Mouse (Mus musculus) macrophage (primary cell): ENCODE results near the gene Calr3. TPM values are rescaled to one million over a fixed set of nuclear protein-coding genes. Genes with fewer than 3 reads are reported as not detected.

Source experiments
- H3K27ac ChIP-seq: fragments of 350-480 bp; formaldehyde crosslinking; 2 replicates; pipeline ENCODE4 v1.9.0; 2021
- H3K36me3 ChIP-seq: fragments of 350-480 bp; formaldehyde crosslinking; 2 replicates; pipeline ENCODE4 v1.9.0; 2021; ENCODE audit errors: inconsistent target
- H3K4me3 ChIP-seq: fragments of 350-480 bp; formaldehyde crosslinking; 2 replicates; pipeline ENCODE4 v1.9.0; 2021; ENCODE audit errors: inconsistent target
- H3K79me2 ChIP-seq: fragments of 350-480 bp; formaldehyde crosslinking; 2 replicates; pipeline ENCODE4 v1.9.0; 2021; ENCODE audit errors: inconsistent target
- WGBS: methylation state at CpG from one replicate; pipeline ENCODE4 v1.1.7; 2026; ENCODE audit warnings: inconsistent platforms; ENCODE audit not compliant: missing documents; 5-methylcytosine and 5-hydroxymethylcytosine counted together
- polyA plus RNA-seq: library from polyadenylated mRNA; stranded (reverse); fragments of 250-400 nt; gene quantifications from 3 replicates; pipeline ENCODE4 v1.2.4, GENCODE M21; 2018; ENCODE audit warnings: inconsistent platforms

Gene Calr3
- polyA plus RNA-seq, 1 experiment from 2014 or later: 0.60 TPM

DNA sequence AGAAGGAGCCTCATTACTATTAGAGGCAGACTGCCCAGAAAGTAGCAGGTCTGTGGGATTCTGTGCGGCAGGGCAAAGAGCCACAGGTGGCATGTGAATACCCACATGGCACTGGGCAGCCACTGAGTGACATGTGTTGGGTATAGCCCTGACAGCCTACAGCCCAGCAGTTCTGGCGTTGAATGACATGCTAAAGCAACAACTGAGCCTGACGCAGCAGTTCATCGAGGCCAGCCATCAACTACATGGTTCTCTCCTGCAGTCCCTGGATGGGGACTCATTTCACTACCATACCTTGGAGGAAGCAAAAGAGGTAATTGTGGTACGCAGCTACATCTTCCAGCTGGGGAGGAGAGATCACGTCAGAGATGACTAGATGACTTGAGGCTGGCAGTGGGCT, 14.8 kb upstream of the Calr3 start:
- Histone ChIP-seq H3K79me2 (no peaks in the 10 kb centered on the region), H3K4me3 (no peak overlapping the region), H3K27ac (no peak overlapping the region), H3K36me3 (peaks cover 55% of the 10 kb centered on the region)
- 98% methylated on average over 6 of the region's 6 CpGs for WGBS

DNA sequence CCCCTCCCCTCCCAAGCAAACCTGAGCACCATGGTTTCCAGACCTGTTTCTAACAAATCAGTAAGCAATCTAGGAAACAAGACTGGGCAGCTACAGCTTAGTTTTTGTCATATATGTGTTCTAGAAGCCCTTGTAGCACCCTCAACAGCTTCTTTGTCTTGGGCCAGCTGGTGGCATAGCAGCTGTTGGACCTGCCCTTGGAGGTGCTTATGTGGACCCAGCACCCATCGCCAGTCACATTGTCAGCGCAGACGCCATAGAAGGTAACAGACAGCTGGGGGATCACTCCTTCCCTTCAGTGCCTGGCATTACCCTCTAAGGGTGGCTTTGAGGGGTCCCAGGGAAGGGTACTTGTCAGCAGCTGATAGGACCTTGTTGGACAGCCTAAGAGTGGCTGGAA, 14.1 kb upstream of the Calr3 start:
- H3K27ac ChIP-seq: no peak overlapping the region
- WGBS: 94% methylated on average over 3 of the region's 3 CpGs
- H3K36me3 ChIP-seq: peaks cover 53% of the 10 kb centered on the region
- H3K4me3 ChIP-seq: no peak overlapping the region
- no peaks in the 10 kb centered on the region for H3K79me2 ChIP-seq

- Histone ChIP-seq H3K4me3 (no peak overlapping the region), H3K36me3 (peaks cover 42% of the 10 kb centered on the region), H3K27ac (no peak overlapping the region), H3K79me2 (no peaks in the 10 kb centered on the region)
- WGBS: 98% methylated on average over 4 of the region's 4 CpGs
Measured at GRCm38 (mm10) chr8:72455317-72455716, 11.6 kb upstream of the Calr3 start.

DNA sequence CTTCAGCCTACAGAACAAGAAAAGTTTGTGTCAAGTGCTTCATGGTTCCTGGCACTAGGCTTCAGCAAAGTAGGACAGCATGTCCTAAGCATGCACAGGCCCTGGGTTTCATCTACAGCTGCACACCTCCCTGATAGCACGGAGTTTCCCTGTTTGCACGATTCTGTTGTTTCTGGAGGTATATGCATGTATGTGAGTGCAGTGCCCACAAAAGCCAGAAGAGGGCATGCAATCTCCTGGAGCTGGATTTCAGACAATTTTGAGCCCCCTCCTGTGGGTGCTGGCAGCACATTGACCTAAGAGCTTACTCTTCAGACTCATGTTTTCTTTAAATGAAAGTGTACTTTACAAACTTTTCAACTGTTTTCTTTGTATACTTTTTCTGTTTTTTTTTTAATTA, 10.2 kb upstream of the Calr3 start:
- no peaks in the 10 kb centered on the region for H3K79me2 ChIP-seq
- H3K27ac ChIP-seq: no peak overlapping the region
- 100% methylated on average over 2 of the region's 2 CpGs for WGBS
- H3K4me3 ChIP-seq: no peak overlapping the region
- peaks cover 40% of the 10 kb centered on the region for H3K36me3 ChIP-seq

DNA sequence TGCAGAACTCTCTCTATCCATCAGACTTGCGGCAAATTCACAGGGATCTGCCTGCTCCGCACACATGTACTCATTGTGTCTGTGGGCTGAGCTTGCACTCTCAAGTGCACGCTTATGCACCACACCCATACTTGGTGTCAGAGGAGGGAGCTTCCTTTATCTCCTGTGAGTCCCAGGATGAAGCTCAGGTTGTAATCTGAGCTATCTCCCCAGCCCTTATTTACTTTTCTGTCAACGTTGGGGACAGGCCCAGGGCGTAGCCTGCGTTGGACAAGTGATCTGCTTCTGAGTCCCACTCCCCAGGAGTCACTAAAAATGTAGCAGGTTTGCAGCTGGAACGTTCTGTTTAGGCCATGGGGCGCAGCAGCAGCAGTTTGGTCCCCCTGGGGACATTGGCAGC, 7.8 kb upstream of the Calr3 start:
- peaks cover 49% of the 10 kb centered on the region for H3K36me3 ChIP-seq

GRCm38 (mm10) chr8:72445071-72445470, 1.4 kb upstream of the Calr3 start:
- no peak overlapping the region for H3K27ac ChIP-seq
- no peaks in the 10 kb centered on the region for H3K79me2 ChIP-seq
- H3K36me3 ChIP-seq: peaks cover 15% of the 10 kb centered on the region; the same call in 1 of the 2 replicates
- no peak overlapping the region for H3K4me3 ChIP-seq
- WGBS: 83% methylated on average over 6 of the region's 6 CpGs

More for the DNA sequence above, 7.8 kb upstream of the Calr3 start:
- 93% methylated on average over 8 of the region's 8 CpGs for WGBS
- no peak overlapping the region for H3K4me3 ChIP-seq
- no peaks in the 10 kb centered on the region for H3K79me2 ChIP-seq
- no peak overlapping the region for H3K27ac ChIP-seq

DNA sequence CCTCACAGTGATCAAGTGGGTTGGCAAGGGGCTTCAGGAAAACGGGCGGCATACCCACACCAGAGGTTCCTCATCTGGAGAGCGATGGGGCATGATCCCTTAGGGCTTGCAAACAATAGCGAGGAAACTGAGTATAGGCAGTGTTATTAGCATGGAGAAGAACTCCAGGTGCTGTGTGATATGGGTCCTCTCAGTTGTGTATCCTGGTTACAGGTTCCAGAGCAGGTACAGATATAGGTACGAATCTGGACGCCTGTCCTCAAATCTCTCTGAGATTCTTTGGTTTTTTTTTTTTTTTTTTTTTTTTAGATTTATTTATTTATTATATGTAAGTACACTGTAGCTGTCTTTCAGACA, 302 bp upstream of the Calr3 start:
- Histone ChIP-seq H3K79me2 (no peaks in the 10 kb centered on the region), H3K27ac (peak overlapping the region; percentile 32), H3K4me3 (peak overlapping the region; percentile 40), H3K36me3 (peaks cover 9% of the 10 kb centered on the region; the same call in 1 of the 2 replicates)
- WGBS: 37% methylated on average over 6 of the region's 6 CpGs

DNA sequence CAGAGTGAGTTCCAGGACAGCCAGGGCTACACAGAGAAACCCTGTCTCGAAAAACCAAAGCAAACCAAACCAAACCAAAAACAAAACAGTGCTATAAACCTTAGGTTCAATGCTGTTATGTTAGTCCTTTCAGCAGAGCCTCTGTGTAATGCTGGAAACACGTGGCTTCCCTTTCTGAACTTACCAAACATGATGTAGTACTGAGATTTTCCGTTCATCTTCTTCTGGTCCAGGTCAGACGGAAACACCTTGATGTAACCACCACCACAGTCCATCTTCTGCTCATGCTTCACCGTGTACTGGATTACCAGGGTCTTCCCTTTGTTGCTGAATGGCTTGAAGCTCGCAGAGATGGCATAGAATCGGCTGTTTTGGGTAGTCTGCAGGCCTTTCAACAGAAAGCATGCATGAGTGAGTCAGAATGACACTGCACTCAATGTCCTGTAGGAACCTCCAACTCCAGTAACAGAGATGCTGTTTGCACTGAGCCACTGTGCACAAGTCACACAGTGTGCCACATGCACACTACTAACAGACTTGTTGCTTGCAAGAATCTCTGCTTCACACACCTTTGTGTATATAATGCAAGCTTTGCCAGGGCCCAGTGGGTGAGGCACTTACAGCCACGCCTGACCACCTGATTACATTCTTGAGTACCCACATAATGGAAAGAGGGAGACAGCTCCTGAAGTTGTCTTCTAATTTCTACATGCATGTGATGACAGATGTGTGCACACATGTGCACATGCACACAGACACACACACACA, 5.2 kb downstream of the Calr3 start:
- Histone ChIP-seq H3K4me3 (no peak overlapping the region), H3K27ac (no peak overlapping the region), H3K79me2 (no peaks in the 10 kb centered on the region), H3K36me3 (no peaks in the 10 kb centered on the region)
- 93% methylated on average over 8 of the region's 8 CpGs for WGBS

- H3K4me3 ChIP-seq: no peak overlapping the region
- H3K79me2 ChIP-seq: no peaks in the 10 kb centered on the region
- 34% methylated on average over 2 of the region's 2 CpGs for WGBS
- no peak overlapping the region for H3K27ac ChIP-seq
- H3K36me3 ChIP-seq: no peaks in the 10 kb centered on the region
Measured at GRCm38 (mm10) chr8:72434952-72435351, 8.7 kb downstream of the Calr3 start.

GRCm38 (mm10) chr8:72429676-72430075, 14.0 kb downstream of the Calr3 start:
- Histone ChIP-seq H3K79me2 (no peaks in the 10 kb centered on the region), H3K27ac (no peak overlapping the region), H3K36me3 (no peaks in the 10 kb centered on the region), H3K4me3 (no peak overlapping the region)
- WGBS: 52% methylated on average over 13 of the region's 13 CpGs

DNA sequence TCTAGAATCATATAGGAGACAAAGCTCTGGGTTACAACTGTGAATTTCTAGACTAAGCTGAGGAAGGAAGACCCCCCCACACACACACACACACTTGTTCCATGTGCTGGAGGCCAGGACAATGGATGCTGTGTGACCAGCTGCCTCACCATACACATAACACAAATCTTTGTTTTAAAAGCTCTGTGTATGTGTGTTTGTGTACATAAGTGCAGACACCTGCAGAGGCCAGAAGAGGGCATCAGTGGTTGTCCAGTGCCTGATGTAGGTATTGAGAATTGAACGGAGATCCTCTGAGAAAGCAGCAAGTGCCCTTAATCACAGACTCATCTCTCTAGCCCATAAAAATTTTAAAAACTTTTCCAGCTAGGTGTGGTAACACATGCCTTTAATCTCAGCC, 20.7 kb downstream of the Calr3 start:
- Histone ChIP-seq H3K79me2 (peaks cover 29% of the 10 kb centered on the region), H3K4me3 (no peak overlapping the region), H3K27ac (no peak overlapping the region), H3K36me3 (no peaks in the 10 kb centered on the region)
- WGBS: 100% methylated on average over 1 of the region's 1 CpGs

DNA sequence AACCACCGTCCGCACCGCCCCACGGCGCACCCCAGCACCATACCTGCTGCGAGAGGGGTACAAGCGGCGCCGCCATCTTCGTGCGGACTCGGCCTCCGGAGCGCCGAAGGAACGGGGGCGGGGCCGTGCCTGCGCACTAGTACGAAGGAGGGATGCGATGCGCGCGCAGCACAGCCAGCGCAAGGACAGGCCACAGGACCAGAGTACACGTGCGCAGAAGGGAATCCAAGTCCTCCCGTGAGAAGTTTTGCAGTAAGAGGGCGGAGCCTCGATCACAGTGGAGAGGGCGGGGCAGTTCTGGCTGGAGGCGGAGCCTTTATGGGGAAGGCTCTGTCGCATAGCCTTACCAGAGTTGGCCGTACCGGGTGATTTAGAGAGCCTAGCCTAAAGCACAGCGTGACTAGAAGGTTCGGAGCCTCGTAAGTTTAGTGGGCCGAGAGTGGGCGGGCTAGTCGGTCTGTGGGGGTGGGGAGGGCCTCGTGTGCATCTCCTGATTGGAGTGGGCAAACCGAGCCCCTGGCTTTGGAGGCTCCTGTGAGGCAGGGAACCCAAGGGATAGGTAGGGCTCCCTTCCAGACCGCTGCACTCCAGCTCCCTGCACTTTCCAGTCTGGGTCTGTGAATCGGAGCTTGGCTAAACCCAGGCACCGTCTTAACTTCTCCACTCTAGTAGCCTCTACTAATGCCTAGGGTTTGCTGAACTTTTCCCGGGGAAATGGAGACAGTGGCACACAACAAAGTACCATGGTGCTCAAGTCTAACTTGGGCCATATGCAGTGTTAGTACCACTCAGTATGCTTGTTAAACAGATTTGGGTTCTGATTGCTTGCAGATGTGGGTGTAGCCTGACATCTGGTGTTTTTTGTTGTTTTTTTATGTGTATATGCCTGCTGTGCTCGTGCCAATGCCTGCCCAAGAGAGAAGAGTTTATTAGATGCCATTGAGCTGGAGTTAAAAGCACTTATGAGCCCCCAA, 22.0 kb downstream of the Calr3 start, which contains the start of gene Eps15l1:
Eps15l1 (minus strand) TSS at position 99 of the 974 bp plus-strand sequence.
- H3K36me3 ChIP-seq: no peaks in the 10 kb centered on the region
- peak within 1 kb of the TSS; percentile 52 for H3K27ac ChIP-seq
- peak within 1 kb of the TSS; percentile 46 for H3K4me3 ChIP-seq
- 2% methylated on average over 48 of the region's 48 CpGs for WGBS
- H3K79me2 ChIP-seq: peaks cover 42% of the 10 kb centered on the region

GRCm38 (mm10) chr8:72420571-72421361, 22.9 kb downstream of the Calr3 start:
- WGBS: under 1% methylated on average over 71 of the region's 73 CpGs
- Histone ChIP-seq H3K36me3 (no peaks in the 10 kb centered on the region), H3K27ac (no peak overlapping the region), H3K4me3 (peak overlapping the region; percentile 37), H3K79me2 (peaks cover 50% of the 10 kb centered on the region)

GRCm38 (mm10) chr8:72418073-72418472, 25.6 kb downstream of the Calr3 start:
- peaks cover 77% of the 10 kb centered on the region for H3K79me2 ChIP-seq
- no peaks in the 10 kb centered on the region for H3K36me3 ChIP-seq
- 45% methylated on average over 4 of the region's 4 CpGs for WGBS
- no peak overlapping the region for H3K27ac ChIP-seq
- no peak overlapping the region for H3K4me3 ChIP-seq
